Mouse (Mus musculus) ES-E14 (cell line): Measurements from ENCODE around the gene Eif2b2. TPM values are rescaled to one million over a fixed set of nuclear protein-coding genes. Genes with fewer than 3 reads are reported as not detected.

Experiments used
- DNase-seq: peaks from one replicate; pipeline ENCODE4 v3.0.0-alpha.2; 2013; ENCODE audit warnings: low read depth, low spot score
- H3K27ac ChIP-seq: 2 replicates; pipeline ENCODE4 v1.5.1; 2012; ENCODE audit warnings: low read depth, mild to moderate bottlenecking, low read length, moderate library complexity, mixed read lengths; ENCODE audit not compliant: poor library complexity, insufficient read depth, severe bottlenecking
- H3K36me3 ChIP-seq: 2 replicates; pipeline ENCODE4 v1.6.1; 2012; ENCODE audit warnings: mild to moderate bottlenecking, low read length, moderate library complexity, mixed read lengths; ENCODE audit not compliant: control insufficient read depth, poor library complexity, insufficient read depth, severe bottlenecking
- H3K4me1 ChIP-seq, 2 experiments: fragments of 150-350 bp in 1 of 2; sonication (generic) in 1 of 2; 2 replicates each; pipeline ENCODE4 v1.6.1; 2012; ENCODE audit warnings: low read length in 2 of 2, mild to moderate bottlenecking in 1 of 2, mixed read lengths in 1 of 2; ENCODE audit not compliant: control insufficient read depth in 2 of 2, insufficient read depth in 2 of 2, poor library complexity in 1 of 2
- H3K4me3 ChIP-seq, 2 experiments: fragments of 150-350 bp in 1 of 2; sonication (generic) in 1 of 2; 2 replicates each; pipeline ENCODE4 v1.5.1; 2012; ENCODE audit warnings: low read length in 2 of 2, low read depth in 1 of 2, mild to moderate bottlenecking in 1 of 2, mixed read lengths in 1 of 2; ENCODE audit not compliant: insufficient read depth in 1 of 2, poor library complexity in 1 of 2, severe bottlenecking in 1 of 2
- H3K9ac ChIP-seq: 2 replicates; pipeline ENCODE4 v1.6.1; 2012; ENCODE audit warnings: low read depth, mild to moderate bottlenecking, low read length, mixed read lengths; ENCODE audit not compliant: poor library complexity, insufficient read depth, severe bottlenecking
- H3K9me3 ChIP-seq: fragments of 150-350 bp; sonication (generic); 2 replicates; pipeline ENCODE4 v1.6.1; 2012; ENCODE audit warnings: low read depth, mild to moderate bottlenecking, low read length; ENCODE audit not compliant: control insufficient read depth, insufficient read depth
- CHD2 ChIP-seq: IDR thresholded peaks from 2 replicates; pipeline ENCODE4 v1.6.1; 2014; ENCODE audit warnings: mild to moderate bottlenecking, low read depth, low read length, inconsistent platforms
- HCFC1 ChIP-seq: IDR thresholded peaks from 2 replicates; pipeline ENCODE4 v1.6.1; 2012; ENCODE audit warnings: low read length, inconsistent platforms, borderline replicate concordance; ENCODE audit not compliant: insufficient read depth
- MAFK ChIP-seq: IDR thresholded peaks from 2 replicates; pipeline ENCODE4 v1.6.1; 2014; ENCODE audit warnings: mild to moderate bottlenecking, low read depth, low read length, inconsistent platforms; ENCODE audit not compliant: insufficient read depth
- ZC3H11A ChIP-seq: IDR thresholded peaks from 2 replicates; pipeline ENCODE4 v1.6.1; 2012; ENCODE audit warnings: low read depth, mild to moderate bottlenecking, inconsistent platforms, low read length, borderline replicate concordance
- ZNF384 ChIP-seq: IDR thresholded peaks from 2 replicates; pipeline ENCODE4 v1.6.1; 2012; ENCODE audit warnings: low read depth, low read length, inconsistent platforms
- in situ Hi-C, 2 experiments: fragments of 600-800 bp; cut with MboI; formaldehyde crosslinking; loops; one replicate each; pipeline ENCODE4 v1.15.1; 2025; ENCODE audit warnings: low sequenced_read_pairs in 2 of 2, inconsistent platforms in 1 of 2; ENCODE audit not compliant: unreplicated experiment in 2 of 2
- total RNA-seq: library from RNA; depleted of rRNA; stranded (reverse); fragments of 300-350 nt; gene quantifications from 2 replicates; pipeline ENCODE4 v1.2.3, GENCODE M21; 2012

The Eif2b2 gene
- total RNA-seq, 1 experiment = 136 TPM

- in situ Hi-C loops = no loop called here
- no peak for DNase-seq
- Histone ChIP-seq H3K9me3 (no peaks in the 10 kb centered on the region), H3K36me3 (no peaks in the 10 kb centered on the region), H3K27ac (no peak overlapping the region), H3K4me3 (peak overlapping the region; percentile 21 to 41; a peak in 1 of 4 replicates), H3K4me1 (peaks cover 4 to 7% of the 10 kb centered on the region in 2 experiments; a peak in 2 of 4 replicates), H3K9ac (no peak overlapping the region)
- TF ChIP-seq CHD2 = no peak
- TF ChIP-seq HCFC1 = no peak
- TF ChIP-seq ZNF384 = no peak
- TF ChIP-seq ZC3H11A = no peak
- TF ChIP-seq MAFK = no peak
Measured at GRCm38 (mm10) chr12:85192461-85193108, 26.7 kb upstream of the Eif2b2 start.

DNA sequence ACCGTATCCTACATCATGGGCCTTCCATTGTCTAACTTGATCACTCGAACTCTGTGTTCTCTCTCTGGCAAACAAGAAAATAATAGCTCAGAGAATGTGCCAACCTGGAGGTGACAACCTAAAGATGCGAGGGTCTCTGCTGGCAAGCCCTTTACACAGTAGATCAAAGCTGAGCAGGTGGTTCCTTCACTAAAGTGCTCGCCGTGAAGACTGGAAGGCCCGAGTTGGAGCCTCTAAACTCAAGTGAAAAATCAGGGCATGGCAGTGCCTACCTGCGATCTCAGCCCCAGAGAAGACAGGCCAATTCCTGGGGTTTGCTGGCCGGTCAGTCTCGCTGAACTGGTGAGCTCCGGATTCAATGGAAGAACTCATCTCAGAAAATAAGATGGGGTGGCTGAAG lies 26.1 kb upstream of the Eif2b2 start:
- H3K4me1 ChIP-seq = peaks cover 4 to 7% of the 10 kb centered on the region in 2 experiments; a peak in 2 of 4 replicates
- H3K27ac ChIP-seq = no peak overlapping the region
- in situ Hi-C loops = no loop called here

GRCm38 (mm10) chr12:85193923-85194622 lies 25.2 kb upstream of the Eif2b2 start:
- no peak overlapping the region for H3K27ac ChIP-seq
- no peak overlapping the region for H3K4me3 ChIP-seq
- H3K4me1 ChIP-seq = peaks cover 4 to 7% of the 10 kb centered on the region in 2 experiments; a peak in 2 of 4 replicates
- TF ChIP-seq CHD2 = no peak
- no peaks in the 10 kb centered on the region for H3K9me3 ChIP-seq
- in situ Hi-C loops = no loop called here
- H3K9ac ChIP-seq = no peak overlapping the region
- no peaks in the 10 kb centered on the region for H3K36me3 ChIP-seq
- no peak for DNase-seq

More for the DNA sequence above, 26.1 kb upstream of the Eif2b2 start:
- Histone ChIP-seq H3K9me3 (no peaks in the 10 kb centered on the region), H3K9ac (no peak overlapping the region), H3K4me3 (no peak overlapping the region), H3K36me3 (no peaks in the 10 kb centered on the region)
- no peak for DNase-seq
- TF ChIP-seq HCFC1 (no peak), ZC3H11A (no peak), ZNF384 (no peak), MAFK (no peak), CHD2 (no peak)

DNA sequence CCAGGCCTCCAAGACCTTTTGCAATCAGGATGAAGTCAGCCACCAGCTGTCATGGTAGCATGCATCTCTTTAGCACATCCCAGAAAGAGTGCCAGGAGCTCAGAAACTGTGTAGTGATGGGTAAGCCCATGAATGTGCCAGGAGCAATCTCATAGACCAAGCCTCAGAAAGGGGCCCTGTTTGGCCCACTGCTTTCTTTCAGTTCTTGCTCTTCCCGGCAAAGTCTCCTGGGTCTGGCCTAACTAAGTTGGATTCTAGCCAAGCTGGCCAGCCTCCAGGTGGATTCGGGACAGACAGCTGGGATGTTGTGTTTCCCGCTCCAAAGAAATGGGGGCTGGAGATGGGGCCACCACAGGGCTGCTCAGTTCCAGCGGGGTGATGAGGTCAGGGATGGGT lies 24.7 kb upstream of the Eif2b2 start:
- no peak overlapping the region for H3K4me3 ChIP-seq

More for the DNA sequence above, 24.7 kb upstream of the Eif2b2 start:
- no peaks in the 10 kb centered on the region for H3K36me3 ChIP-seq
- TF ChIP-seq ZNF384 (no peak), HCFC1 (no peak), MAFK (no peak), CHD2 (no peak), ZC3H11A (no peak)
- no peaks in the 10 kb centered on the region for H3K9me3 ChIP-seq
- DNase-seq = no peak
- peaks cover 4 to 7% of the 10 kb centered on the region in 2 experiments; a peak in 2 of 4 replicates for H3K4me1 ChIP-seq
- in situ Hi-C loops = no loop called here
- H3K27ac ChIP-seq = no peak overlapping the region
- H3K9ac ChIP-seq = no peak overlapping the region
